Mouse (Mus musculus): Measurements from ENCODE around the gene Oip5. TPM values are rescaled to one million over a fixed set of nuclear protein-coding genes. Genes with fewer than 3 reads are reported as not detected.
A peak's percentile ranks its signal among the peaks of the same experiment; 100 is the strongest.

Gene Oip5
- total RNA-seq, 1 experiment from 2014 or later: 6.4 TPM

DNA sequence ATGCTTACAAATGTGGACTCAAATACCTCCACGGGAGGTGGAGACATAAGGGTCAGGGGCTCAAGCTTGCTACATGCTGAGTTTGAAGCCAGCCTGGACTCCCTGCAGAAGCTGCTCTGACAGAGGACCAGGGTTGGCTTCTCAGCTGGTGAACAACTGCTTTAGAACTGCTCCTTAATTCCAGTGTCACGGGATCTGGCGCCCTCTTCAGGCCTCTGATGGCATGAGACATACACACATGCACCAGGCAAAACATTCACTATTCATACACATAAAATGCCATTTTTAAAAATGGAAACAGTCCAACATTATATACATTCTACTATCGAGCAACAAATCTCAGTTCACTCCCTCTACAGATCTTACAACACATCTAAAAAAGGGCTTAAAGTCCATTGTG is 30.9 kb downstream of the Oip5 start:
- peak; percentile 78 for DNase-seq

DNA sequence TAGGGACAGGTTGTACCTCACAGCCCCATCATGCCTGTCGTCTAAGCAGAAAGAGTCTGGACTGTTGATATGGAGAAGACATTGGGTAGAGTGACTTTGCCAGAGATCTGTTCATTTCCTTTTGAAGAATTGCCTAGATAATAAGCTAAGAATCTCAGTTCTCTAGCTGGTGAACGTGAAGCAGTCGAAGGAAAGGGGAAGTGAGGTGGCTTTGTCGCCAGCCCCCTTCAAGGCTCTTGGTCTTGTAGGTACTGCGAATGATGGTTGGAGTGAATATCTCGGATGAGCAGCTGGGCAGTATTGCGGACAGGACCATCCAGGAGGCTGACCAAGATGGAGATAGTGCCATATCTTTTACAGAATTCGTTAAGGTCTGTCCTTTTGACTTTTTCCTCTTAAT is 34.0 kb downstream of the Oip5 start:
- no peak for DNase-seq

DNA sequence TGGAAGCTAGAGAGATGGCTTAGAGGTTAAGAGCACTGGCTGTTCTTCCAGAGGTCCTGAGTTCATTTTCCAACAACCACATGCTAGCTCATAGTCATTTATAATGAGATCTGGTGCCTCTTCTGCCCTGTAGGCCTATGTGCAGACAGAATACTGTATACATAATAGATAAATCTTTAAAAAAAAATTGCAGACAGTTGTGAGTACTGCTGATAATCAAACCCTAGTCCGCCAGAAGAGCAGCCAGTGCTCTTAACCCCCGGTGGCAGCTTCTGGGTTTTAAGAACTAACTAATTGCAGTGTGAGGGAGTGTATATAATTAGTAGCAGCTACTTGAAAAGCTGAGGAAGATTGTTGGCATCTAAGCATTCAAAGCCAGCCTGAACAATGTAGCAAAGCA is 34.8 kb downstream of the Oip5 start:
- no peak for DNase-seq

DNA sequence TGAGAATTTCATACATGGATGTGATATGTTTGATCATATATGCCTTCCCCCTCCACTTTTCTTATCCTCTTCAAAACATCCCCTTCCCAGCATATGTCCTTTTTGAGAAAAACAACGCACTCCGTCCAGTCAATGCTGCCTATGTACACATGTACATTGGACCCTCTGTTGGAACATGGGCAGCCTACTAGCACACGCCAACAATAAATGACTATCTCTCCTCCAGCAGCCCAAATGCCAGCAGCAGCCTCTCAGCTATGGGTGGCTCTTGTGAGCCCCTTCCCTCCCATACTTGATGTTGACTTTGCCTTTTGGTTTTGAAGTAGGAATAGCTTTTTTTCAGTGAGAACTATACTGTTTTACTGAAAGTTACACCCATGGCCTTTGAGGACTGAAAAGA is 36.7 kb downstream of the Oip5 start:
- DNase-seq: no peak

DNA sequence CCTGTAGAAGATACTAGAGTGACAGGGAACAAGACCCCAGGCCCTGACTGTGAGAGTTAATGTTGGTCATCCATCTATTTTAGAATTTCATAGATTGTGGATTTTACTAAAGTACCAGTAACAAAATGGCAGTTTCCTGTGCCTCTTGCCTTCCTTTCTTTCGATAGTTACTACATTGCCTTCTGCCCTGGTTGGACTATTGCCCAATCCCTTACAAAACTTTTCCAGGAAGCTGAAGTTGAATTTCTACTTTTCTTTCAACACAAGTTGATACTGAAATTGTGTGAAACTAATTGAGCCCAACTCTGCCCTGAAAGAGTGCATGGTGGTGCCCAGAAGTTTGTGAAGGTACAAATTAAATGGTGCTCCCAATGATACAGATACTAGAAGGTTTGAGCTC is 45.8 kb downstream of the Oip5 start:
- DNase-seq: peak; percentile 37

DNA sequence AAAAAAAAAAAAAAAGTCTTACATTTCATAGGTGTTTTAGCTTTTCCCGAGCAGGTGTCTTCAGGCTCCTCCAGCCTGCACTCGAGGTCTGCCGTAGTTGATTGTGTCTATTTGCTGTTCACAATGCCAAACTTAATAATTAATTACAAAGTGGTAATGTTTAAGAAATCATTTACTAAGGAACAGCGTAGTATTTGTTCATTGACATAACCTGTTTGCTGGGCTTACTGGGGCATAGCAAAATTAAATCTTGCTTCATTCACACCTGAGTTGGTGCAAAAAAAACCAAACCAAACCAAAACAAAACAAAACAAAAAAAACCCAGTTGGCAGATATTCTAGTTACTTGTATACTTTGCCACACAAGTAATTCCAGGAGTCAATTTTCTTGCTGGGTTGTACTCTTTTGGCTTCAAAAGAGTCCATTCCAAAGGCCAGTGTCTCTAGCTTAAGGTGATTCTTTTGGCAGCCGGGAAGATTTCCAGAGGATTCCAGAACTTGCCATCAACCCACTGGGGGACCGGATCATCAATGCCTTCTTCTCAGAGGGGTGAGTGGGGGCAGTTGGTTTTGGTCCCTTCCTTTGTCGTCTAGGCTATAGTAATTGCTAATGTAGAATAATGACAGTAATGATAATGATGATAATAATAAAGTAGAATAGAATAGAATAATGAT is 52.0 kb downstream of the Oip5 start:
- DNase-seq: no peak

DNA sequence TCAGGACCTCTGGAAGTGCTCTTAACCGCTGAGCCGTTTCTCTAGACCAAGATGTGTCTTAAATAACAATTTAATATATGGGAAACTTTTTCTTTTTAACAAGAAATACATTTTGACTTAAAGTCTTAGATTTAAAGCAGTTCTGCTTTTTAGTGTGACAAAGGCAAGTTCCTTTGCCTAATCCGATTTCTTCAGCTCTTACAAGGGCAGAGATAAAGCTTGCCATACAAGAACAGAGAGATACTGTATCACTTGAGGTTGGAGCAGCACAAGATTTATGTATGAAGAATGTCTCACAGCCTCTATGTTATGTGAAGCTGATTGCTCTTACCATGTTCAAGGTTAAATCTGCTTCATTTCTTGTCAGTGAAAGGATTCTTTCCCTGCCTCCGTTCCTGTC is 53.0 kb downstream of the Oip5 start:
- DNase-seq: no peak

DNA sequence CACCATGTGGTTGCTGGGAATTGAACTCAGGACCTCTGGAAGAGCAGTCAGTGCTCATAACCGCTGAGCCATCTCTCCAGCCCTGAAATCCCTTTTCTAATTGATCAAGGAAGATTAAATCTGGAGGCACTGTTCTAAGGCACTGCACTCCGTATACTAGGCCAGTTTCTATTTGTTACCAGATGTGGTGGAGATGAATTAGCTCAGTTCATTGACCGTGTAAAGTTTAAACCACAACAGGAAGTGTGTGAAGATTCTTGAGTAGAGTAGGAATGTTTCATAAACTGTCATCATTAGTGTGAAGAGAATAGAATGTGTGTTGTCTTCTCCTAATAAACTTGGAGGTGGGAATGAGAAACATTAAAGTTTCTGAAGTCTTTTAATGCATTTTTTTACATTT is 56.5 kb downstream of the Oip5 start:
- DNase-seq: no peak

Other genes with a start within 250 kb of the Oip5 start
- 18.6 and 18.9 TPM in 2 replicates for gene Ino80, start 140.8 kb downstream of the Oip5 start, total RNA-seq (2021)
- 0.98 and 1.4 TPM in 2 replicates for gene Exd1, start 70.8 kb downstream of the Oip5 start, total RNA-seq (2021)
- gene Chp1, start 70.8 kb downstream of the Oip5 start, total RNA-seq (2021): 237 and 265 TPM in 2 replicates
- 12.0 and 14.2 TPM in 2 replicates for gene Nusap1, start 171 bp downstream of the Oip5 start, total RNA-seq (2021)
- gene Ndufaf1, start 44.4 kb upstream of the Oip5 start, total RNA-seq (2021): 54.9 and 57.5 TPM in 2 replicates
- gene Rtf1, start 56.6 kb upstream of the Oip5 start, total RNA-seq (2021): 27.1 and 30.2 TPM in 2 replicates
- 10.2 and 11.2 TPM in 2 replicates for gene Itpka, start 123.9 kb upstream of the Oip5 start, total RNA-seq (2021)
- gene Ltk, start 142.0 kb upstream of the Oip5 start, total RNA-seq (2021): 0.86 and 1.1 TPM in 2 replicates
- 14.8 and 18.9 TPM in 2 replicates for gene Rpap1, start 169.1 kb upstream of the Oip5 start, total RNA-seq (2021)
- gene Tyro3, start 179.3 kb upstream of the Oip5 start, total RNA-seq (2021): 6.0 and 7.7 TPM in 2 replicates

Data from adrenal gland, postnatal 14 days (tissue).